Mouse (Mus musculus) G1E-ER4 (cell line): ENCODE measurements around the gene Ajap1. TPM values are rescaled to one million over a fixed set of nuclear protein-coding genes. Genes with fewer than 3 reads are reported as not detected.

Source experiments
- GATA1 ChIP-seq: IDR thresholded peaks from one replicate; pipeline ENCODE4 v1.8.0; 2012; ENCODE audit warnings: low read length, inconsistent platforms
- polyA plus RNA-seq: library from polyadenylated mRNA; stranded (reverse); fragments of >175 nt; gene quantifications from 2 replicates; pipeline ENCODE4 v1.2.3, GENCODE M21; 2012

Gene Ajap1
- polyA plus RNA-seq, 1 experiment, result 0.02 TPM

- no peak for TF ChIP-seq GATA1
Observed at GRCm38 (mm10) chr4:153473480-153474252, 8.9 kb downstream of the Ajap1 start.

DNA sequence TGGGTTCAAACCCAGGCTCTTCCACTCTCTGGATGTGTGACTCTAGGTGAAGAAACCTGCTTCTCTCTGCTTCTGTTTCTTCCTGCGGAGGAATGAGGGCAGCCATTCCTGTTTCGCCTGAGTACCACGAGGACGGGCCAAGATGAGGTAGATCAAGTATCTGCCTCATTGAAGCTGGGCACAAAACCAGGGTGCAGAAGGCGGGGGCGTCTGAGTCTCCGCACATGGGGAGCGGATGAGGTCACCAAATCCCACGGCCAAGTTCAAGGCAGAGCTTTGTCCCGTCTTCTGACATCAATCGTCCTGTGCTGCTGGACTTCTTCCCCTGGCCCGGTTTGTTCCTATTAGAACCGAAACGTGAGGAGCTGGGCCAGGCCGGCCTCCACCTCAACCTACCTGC, 12.9 kb downstream of the Ajap1 start:
- no peak for TF ChIP-seq GATA1

DNA sequence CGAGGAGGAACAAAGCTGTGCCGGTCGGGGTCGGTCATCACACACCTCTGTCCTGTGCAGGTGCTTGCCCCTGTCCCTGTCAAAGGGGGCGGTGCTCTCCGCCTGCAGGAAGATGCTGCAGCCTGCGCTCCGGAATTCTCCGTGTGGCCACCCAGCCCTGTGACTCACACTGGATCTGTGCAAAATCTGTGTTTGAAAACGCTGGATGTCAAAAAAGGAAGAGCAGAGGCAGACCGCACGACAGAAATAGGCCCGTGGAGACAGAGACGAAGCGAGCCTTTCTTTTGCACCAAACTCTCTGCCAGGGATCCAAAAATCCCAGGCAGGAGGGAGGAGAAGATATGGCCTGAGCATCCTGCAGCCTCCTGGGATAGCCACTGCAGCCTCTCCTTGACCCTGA, 22.7 kb downstream of the Ajap1 start:
- no peak for TF ChIP-seq GATA1

DNA sequence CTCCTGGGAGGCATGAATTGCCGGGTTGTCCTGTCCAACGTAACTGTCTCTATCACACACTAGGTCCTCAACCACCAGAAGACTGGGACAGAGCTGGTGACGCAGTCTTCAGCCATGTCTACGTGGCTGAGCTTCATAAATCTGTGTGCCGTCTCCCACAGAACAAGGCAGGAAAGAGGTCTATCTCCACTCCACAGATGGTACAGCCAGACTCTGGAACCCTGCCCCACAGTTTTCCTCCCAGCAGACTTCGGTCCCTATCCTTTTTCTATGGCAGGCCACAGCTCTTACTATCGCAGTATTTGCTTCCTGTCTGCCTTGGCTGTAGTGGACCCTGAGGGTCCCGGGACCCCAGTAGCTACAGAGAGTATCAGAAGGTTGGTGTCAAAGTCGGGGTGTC, 23.1 kb downstream of the Ajap1 start:
- TF ChIP-seq GATA1, result no peak

GRCm38 (mm10) chr4:153458821-153459220, 23.8 kb downstream of the Ajap1 start:
- TF ChIP-seq GATA1, result no peak

DNA sequence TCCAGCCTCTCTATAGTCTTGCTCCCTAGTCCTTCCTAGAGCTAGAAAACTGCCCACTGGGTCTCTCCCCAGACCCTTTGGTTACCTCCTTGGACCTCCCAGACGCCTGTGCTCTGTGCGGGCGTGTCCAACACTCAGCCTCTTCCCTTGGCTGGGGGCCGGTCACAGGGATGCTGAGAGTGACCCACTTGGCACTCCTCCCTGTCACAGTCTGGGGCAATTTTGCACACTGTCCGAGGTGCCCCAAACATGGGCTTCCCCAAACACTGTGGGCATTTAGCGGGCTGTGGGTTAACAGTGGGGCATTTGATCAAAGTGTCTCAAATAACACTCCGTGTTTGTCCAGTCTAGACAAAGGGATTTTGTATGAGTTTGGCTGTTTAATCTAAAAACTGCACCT, 29.1 kb downstream of the Ajap1 start:
- no peak for TF ChIP-seq GATA1

DNA sequence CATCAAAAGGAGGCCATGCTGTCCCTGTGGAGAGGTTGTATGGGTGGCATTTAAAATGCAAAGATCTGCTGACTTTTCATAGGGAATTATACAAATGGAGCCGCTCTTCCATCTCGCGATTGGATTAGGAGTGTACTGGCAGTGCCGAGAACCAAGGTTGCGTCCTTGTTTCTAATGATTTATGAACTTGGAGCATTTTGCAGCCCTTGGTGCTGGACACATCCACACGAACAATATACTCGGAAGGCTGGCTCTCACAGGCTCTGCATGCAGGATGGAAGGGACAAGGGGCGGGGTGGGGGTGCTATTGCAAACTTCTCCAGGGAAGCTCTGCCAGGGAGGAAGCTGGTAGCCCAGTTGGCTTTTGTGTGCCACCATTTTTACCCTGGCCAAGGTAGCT, 31.1 kb downstream of the Ajap1 start:
- no peak for TF ChIP-seq GATA1

DNA sequence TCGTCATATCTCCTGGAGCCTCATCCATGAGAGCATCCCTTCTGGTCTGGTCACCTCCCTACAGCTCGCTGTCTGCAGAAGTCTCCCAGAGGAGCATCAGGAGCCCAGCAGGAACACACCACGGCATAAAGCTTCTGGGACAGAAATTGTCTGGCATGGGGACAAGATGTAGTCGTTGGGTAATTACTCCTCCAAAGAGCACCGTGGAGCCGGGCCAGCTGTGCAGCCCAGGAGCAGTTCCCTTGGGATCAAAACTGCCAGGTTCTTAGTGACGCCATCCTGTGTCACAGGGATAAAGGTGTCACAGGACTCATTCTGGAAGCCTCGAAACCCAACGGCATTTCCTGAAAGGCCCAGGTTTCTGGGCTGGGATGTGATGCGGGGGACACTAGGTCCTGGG, 40.1 kb downstream of the Ajap1 start:
- TF ChIP-seq GATA1, result no peak

DNA sequence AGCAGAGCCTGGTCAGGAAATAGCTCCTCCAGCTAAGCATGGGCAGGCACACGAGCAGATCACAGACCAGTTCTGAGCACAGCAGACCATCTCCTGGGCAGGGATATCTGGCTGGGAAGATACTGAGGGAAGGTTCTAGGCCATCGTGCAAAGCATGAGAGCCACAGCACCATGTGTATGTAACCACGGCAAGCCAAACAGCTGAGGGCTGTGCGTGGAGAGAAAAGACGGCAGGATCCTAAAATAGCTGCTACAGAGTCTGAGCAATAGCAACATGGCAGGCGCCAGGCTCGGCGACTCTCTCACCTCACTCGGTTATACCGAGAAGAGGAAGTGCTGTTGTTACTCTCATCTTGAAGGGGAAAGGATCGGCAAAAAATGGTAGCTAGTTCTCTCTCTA, 42.7 kb downstream of the Ajap1 start:
- TF ChIP-seq GATA1, result no peak

- no peak for TF ChIP-seq GATA1
Observed at GRCm38 (mm10) chr4:153439031-153439430, 43.6 kb downstream of the Ajap1 start.

DNA sequence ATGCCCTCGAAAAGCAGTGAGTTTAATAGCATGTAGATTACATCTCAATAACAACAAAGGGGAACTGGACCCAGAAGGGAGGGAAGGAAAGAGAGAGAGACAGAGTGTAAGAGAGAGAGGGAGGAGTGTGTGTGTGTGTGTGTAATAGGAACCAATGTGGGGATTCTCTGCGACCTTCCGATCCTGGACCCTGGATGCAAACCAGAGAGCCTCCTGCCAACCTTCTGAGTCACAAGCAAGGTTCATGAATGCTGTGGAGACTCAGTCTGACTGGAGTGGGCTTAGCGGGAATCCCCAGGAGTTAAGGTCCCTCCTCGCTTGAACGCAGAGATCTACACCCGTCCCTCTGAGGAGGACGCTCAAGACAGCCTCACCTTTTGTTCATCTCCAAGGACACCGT, 45.4 kb downstream of the Ajap1 start:
- no peak for TF ChIP-seq GATA1

- TF ChIP-seq GATA1, result no peak
Observed at GRCm38 (mm10) chr4:153435917-153436316, 46.7 kb downstream of the Ajap1 start.

GRCm38 (mm10) chr4:153429971-153430370, 52.6 kb downstream of the Ajap1 start:
- no peak for TF ChIP-seq GATA1

DNA sequence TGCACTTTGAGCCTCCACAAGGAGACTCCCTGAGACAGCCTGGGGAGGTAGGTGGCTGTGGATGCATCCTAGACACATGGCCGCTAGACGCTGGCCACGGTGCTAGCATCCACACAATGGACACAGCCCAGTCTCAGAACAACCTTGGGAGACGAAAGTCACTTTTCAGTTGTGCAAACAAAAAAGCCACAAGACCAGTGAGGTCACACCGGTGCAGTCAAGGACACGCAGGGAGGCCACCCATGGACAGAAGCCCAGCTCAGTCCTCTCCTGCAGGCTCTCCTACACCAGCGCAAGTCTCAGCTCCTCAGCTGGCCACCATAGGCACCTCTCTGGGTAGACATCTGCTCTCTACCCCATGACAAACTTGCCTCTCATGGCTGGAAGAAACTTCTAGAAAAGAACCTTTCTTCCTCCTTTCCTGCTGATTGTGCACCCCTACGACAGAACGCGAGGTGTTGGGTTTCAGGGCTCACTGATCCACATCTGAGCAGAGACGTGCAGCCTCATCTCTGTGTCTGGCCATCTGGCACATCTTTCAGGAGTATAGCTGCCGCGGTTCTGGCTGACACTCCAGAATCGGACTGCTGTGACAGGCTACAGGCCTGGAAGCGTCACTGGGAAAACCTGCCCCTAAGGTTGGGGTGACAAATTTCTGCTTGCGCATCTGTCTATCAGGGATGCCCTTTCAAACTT, 56.5 kb downstream of the Ajap1 start:
- no peak for TF ChIP-seq GATA1

- TF ChIP-seq GATA1, result no peak
Observed at GRCm38 (mm10) chr4:153424324-153424723, 58.3 kb downstream of the Ajap1 start.

DNA sequence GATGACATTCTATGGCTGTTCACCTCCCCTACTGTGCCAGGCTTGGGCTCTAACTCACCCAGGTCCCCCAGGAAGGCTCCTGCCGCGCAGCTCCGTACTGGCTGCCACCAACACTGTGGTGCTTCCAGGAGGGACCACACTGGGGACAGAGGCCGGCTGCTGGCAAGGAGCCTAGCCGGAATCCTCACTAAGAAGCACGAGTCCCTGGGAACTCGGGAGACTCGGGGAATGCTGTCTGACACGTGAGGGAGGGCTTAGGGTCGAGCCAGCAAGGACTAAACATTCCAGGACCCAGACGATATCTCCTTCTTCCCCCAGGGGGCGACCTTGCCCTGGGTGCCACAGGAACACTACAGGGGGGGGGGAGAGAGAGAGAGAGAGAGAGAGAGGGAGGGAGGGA, 64.7 kb downstream of the Ajap1 start:
- no peak for TF ChIP-seq GATA1

GRCm38 (mm10) chr4:153417164-153417896, 65.3 kb downstream of the Ajap1 start:
- TF ChIP-seq GATA1, result no peak

DNA sequence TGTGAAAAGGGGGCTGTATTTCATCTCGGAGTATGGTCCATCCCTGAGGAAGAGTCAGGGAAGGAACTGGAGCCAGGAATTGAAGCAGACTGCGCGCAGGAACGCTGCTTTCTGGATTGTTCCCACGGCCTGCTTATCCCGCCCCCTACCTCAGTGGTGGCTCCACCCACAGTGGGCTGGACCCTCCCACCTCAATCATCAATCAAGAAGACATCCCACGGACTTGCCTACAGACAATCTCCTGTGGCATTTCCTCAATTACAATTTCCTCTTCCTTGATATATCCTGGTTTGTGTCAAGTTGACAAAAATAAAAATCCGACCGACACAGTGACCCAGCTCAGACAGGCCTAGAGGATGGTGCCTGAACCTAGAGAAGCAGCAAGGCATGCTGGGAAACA, 66.5 kb downstream of the Ajap1 start:
- TF ChIP-seq GATA1, result no peak
